Mouse (Mus musculus) erythroblast, embryonic 14.5 days (primary cell): ENCODE measurements around the gene Wnt3a. TPM values are rescaled to one million over a fixed set of nuclear protein-coding genes. Genes with fewer than 3 reads are reported as not detected.

ENCODE experiments used
- H3K27me3 ChIP-seq: 2 replicates; pipeline ENCODE4 v1.6.1; 2012; ENCODE audit warnings: inconsistent platforms; ENCODE audit not compliant: control insufficient read depth
- H3K36me3 ChIP-seq: 2 replicates; pipeline ENCODE4 v1.6.1; 2012; ENCODE audit warnings: mild to moderate bottlenecking, inconsistent platforms; ENCODE audit not compliant: control insufficient read depth
- H3K4me1 ChIP-seq: 2 replicates; pipeline ENCODE4 v1.6.1; 2012; ENCODE audit warnings: inconsistent platforms; ENCODE audit not compliant: control insufficient read depth
- H3K4me3 ChIP-seq: replicated peaks from 2 replicates; pipeline ENCODE3; 2012; ENCODE audit warnings: moderate library complexity, mild to moderate bottlenecking, inconsistent platforms
- H3K9me3 ChIP-seq: 2 replicates; pipeline ENCODE4 v1.6.1; 2012; ENCODE audit warnings: low read length, inconsistent platforms, mixed read lengths; ENCODE audit not compliant: control insufficient read depth
- GATA1 ChIP-seq: IDR thresholded peaks from 2 replicates; pipeline ENCODE4 v1.6.1; 2012; ENCODE audit warnings: low read length, inconsistent platforms, mixed read lengths
- TAL1 ChIP-seq: IDR thresholded peaks from 3 replicates; pipeline ENCODE4 v1.6.1; 2012; ENCODE audit warnings: low read length, inconsistent platforms, mixed read lengths
- polyA plus RNA-seq: library from polyadenylated mRNA; stranded (reverse); fragments of >175 nt; gene quantifications from 2 replicates; pipeline ENCODE4 v1.2.3, GENCODE M21; 2012

The Wnt3a gene
- polyA plus RNA-seq: 0.02 TPM in 1 of 2 replicates, not detected in the other

DNA sequence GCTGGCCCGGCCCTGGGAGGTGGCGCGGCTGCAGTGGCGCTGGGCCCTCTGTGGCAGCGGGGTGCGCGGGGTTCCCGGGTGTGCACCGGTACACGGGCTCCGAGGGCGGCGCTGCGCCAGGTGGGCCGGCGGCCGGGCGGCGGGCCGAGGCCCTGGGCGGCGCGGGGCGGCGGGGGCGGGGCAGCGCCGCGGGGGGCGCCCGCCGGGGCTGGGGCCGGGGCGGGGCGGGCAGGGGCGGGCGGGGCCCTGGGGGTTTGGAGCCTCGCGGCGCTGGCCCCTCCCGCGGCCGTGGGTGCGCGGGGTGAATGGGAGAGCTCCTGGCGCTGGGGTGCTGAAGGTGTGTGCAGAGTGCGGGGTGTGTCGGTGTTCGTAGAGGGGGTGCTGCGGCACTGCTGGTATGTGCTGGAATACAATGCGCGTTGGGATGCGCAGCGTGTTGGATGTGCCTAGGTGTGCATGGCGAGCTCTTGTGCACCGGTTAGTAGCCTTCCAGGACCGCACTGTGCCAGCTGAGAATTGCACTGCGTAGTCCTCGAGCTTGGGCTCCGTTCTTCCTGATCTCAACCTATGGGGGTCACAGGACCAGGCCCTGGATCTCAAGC is at the start of gene Wnt3a:
Gene Wnt3a, minus strand, starts transcription at position 51 of the 602 bp plus-strand sequence.
- H3K4me3 ChIP-seq: no peak within 1 kb of the TSS
- TF ChIP-seq TAL1 (no peak), GATA1 (no peak)
- no peaks in the 10 kb centered on the region for H3K36me3 ChIP-seq
- H3K4me1 ChIP-seq: peaks cover 2% of the 10 kb centered on the region; the same call in 1 of the 2 replicates
- peaks cover 92% of the 10 kb centered on the region for H3K27me3 ChIP-seq
- peaks cover 7% of the 10 kb centered on the region; the same call in 1 of the 2 replicates for H3K9me3 ChIP-seq

DNA sequence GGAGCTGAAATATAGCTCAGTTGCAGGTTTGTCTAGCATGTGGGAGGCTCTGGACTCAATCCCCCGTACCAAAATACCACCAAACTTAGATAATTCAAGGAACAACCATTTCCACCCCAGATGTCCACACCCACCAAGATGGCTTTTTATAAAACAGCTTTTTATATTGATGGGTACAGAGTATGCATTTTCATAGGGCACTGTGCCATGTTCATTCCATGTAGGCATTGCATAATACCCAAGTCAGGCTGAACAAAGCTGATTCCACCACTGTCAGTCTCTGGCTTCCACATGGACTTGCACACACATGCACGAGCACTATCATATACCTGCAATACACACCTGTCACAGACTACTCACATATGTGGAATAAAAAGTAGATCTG is 48.2 kb upstream of the Wnt3a start:
- no peaks in the 10 kb centered on the region for H3K4me1 ChIP-seq
- H3K36me3 ChIP-seq: no peaks in the 10 kb centered on the region
- no peaks in the 10 kb centered on the region for H3K9me3 ChIP-seq
- no peaks in the 10 kb centered on the region for H3K27me3 ChIP-seq
- no peak overlapping the region for H3K4me3 ChIP-seq
- TF ChIP-seq TAL1 (no peak), GATA1 (no peak)

DNA sequence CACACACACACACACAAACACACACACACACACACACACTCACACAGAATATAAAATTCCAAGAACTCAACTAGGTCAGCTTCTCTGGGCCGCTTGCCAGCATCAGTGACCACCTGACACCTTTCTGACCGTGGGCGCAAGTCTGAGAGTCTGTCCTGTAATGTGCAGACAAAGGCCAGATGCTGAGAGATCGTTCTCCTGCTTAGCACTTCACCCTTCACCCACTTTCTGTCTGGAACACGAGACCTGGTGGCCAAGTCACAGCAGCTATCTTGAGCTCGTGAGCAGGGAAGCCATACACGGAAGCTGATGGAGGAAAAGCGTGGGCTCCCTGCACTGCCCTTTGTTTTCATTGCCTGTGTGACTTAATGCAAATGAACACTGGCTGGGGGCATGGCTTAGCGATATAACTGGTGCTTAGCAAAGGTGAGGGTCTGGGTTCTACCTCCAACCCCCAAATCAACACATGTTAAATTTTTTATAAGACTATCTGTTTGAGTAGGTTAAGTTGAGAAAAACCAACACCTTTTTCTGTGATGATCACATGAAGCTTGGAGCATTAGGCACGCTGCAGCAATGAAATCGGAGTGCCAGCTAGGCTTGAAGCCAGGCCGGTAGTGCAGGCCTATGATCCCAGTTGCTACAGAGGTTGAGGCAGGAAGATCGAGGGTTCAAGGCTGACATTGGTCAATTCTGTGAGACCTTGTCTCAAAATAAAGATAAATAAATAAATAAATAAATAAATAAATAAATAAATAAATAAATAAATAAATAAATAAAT is 47.6 kb upstream of the Wnt3a start:
- no peak overlapping the region for H3K4me3 ChIP-seq
- no peaks in the 10 kb centered on the region for H3K9me3 ChIP-seq
- no peaks in the 10 kb centered on the region for H3K4me1 ChIP-seq
- H3K36me3 ChIP-seq: no peaks in the 10 kb centered on the region
- no peaks in the 10 kb centered on the region for H3K27me3 ChIP-seq
- TF ChIP-seq GATA1 (no peak), TAL1 (no peak)

DNA sequence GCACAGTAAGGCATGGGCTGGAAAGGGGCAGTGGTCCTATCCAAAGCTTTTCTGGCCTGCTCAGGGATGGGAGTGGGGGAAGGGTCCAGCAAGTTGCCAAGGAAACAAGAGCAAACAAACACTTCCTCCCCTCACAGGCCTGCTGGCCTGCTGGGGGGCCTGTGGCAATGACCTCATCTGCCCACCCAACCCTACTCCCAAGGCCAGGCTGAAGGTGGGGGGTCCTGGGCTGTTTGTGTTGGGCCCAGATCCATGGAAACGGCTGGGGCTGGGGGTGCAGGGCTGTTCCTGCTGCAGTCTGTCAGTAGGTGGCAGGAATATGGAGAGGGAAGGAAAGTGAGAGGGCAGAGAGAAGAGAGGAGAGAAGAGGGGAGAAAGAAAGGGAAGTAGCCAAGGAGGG is 45.8 kb upstream of the Wnt3a start:
- H3K27me3 ChIP-seq: no peaks in the 10 kb centered on the region
- no peaks in the 10 kb centered on the region for H3K36me3 ChIP-seq
- TF ChIP-seq TAL1: no peak
- no peak for TF ChIP-seq GATA1
- H3K4me1 ChIP-seq: no peaks in the 10 kb centered on the region
- H3K4me3 ChIP-seq: no peak overlapping the region
- H3K9me3 ChIP-seq: no peaks in the 10 kb centered on the region

DNA sequence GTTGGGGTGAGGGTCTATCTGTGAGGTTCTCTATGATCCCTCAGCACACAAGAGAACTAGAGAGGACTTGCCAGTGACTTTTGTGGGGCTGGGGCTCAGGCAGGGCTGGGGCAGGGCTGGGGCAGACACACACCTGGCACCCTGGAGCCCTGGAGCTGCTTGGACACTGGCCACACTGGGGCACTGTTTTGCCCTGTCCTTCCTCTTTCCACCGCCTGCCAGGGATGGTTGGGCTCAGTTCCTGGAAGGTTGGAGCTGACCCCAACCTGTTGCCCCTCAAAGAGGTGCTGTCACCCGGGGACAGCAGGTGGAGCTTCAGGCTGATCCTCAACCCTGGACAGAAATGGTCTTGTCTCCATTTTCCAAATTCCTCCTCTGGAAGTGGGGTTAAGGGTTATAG is 45.4 kb upstream of the Wnt3a start:
- H3K4me1 ChIP-seq: no peaks in the 10 kb centered on the region
- H3K4me3 ChIP-seq: no peak overlapping the region
- H3K27me3 ChIP-seq: no peaks in the 10 kb centered on the region
- H3K36me3 ChIP-seq: no peaks in the 10 kb centered on the region
- H3K9me3 ChIP-seq: no peaks in the 10 kb centered on the region
- TF ChIP-seq GATA1 (no peak), TAL1 (no peak)

DNA sequence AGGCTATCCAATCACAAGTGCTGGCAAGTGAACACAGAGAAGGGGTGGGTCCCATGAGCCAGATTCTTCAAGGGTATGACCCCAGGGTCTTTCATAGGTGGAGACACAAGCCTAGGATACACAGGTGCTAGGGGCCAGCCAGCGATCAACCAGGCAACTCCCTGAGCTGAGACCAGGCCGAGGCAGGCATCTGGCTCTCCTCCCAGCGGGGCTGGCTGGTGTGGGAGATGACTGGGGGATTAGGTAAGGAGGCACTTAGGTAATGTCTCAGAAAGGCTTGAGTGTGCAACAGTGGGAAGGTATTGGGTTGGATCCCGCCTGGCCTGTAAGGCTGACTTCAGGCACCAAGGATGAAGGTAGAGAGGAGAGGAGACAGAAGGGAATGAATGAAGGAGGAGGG is 44.6 kb upstream of the Wnt3a start:
- no peak for TF ChIP-seq GATA1
- no peak for TF ChIP-seq TAL1
- H3K27me3 ChIP-seq: no peaks in the 10 kb centered on the region
- H3K36me3 ChIP-seq: no peaks in the 10 kb centered on the region
- no peak overlapping the region for H3K4me3 ChIP-seq
- H3K4me1 ChIP-seq: no peaks in the 10 kb centered on the region
- H3K9me3 ChIP-seq: no peaks in the 10 kb centered on the region

DNA sequence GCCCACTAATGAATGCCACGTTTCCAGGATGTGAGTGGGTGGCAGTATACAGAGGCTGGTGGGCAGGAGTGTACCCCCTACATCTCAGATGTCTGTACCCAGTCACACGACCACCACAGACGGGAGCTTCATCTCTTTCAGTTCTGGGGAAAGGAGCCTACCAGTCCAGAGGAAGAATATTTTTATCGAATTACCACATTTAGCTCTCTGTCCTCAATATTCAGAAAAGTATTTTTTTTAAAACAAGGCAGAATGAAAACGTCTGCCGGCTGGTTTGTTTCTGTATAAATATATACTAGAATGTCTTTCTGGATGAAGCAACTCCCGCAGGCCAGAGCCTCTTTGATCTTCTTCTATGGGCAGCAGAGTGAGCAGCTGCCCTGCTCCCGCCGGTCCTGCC is 42.4 kb upstream of the Wnt3a start:
- Histone ChIP-seq H3K4me3 (no peak overlapping the region), H3K9me3 (no peaks in the 10 kb centered on the region), H3K36me3 (no peaks in the 10 kb centered on the region), H3K4me1 (no peaks in the 10 kb centered on the region), H3K27me3 (no peaks in the 10 kb centered on the region)
- TF ChIP-seq GATA1 (no peak), TAL1 (no peak)

DNA sequence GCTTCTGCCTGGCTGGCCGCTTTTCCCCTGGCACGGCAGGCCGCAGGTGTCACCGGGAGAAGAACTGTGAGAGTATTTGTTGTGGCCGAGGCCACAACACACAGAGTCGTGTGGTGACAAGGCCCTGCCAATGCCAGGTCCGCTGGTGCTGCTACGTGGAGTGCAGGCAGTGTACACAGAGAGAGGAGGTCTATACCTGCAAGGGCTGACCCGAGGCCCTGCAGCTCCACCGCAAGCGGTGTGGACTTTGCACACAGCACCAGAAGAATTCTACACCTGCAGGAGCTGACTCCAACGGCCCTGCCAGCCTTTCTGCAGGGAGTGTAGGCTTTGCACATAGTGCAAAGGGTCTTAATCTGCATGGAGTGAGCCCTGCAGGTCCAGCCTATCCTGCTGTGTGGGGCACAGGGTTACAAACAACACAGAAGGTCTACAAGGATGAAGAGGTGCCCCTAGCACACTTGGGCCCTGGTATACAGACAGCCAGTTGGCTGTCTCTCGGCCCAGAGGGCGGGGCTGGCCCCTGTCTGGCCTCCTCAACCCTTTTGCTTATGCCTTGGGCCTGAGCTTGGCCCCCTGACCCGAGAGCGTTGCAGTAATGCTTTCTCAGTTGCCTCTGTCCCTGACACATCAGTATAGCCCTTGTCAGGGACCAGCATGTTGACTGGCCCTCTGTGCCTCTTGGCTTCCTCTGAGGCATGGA is 40.8 kb upstream of the Wnt3a start:
- no peaks in the 10 kb centered on the region for H3K36me3 ChIP-seq
- H3K9me3 ChIP-seq: no peaks in the 10 kb centered on the region
- H3K4me3 ChIP-seq: no peak overlapping the region
- H3K27me3 ChIP-seq: no peaks in the 10 kb centered on the region; the same call in 1 of the 2 replicates
- no peaks in the 10 kb centered on the region for H3K4me1 ChIP-seq
- TF ChIP-seq TAL1 (no peak), GATA1 (no peak)

DNA sequence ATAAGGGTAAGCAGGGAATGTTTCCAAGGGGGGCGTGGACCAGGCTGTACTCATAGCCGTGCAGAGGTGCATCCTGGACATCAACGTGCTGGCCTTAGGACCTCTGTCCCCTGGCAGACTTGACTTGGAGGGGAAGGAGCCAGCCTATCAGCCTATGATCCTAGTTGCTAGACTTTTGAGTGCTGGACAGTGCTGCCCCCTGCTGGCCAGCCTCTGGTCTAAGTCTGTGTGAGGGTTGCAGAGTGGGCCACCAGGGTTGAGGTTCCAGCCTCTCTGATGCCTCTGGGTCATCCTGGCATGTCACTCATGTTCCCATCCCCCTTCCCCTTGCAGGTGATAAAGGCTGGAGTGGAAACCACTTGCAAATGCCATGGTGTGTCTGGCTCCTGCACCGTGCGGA is 40.0 kb upstream of the Wnt3a start:
- no peaks in the 10 kb centered on the region; the same call in 1 of the 2 replicates for H3K27me3 ChIP-seq
- H3K4me3 ChIP-seq: no peak overlapping the region
- no peaks in the 10 kb centered on the region for H3K4me1 ChIP-seq
- H3K9me3 ChIP-seq: no peaks in the 10 kb centered on the region
- TF ChIP-seq TAL1 (no peak), GATA1 (no peak)
- H3K36me3 ChIP-seq: no peaks in the 10 kb centered on the region

DNA sequence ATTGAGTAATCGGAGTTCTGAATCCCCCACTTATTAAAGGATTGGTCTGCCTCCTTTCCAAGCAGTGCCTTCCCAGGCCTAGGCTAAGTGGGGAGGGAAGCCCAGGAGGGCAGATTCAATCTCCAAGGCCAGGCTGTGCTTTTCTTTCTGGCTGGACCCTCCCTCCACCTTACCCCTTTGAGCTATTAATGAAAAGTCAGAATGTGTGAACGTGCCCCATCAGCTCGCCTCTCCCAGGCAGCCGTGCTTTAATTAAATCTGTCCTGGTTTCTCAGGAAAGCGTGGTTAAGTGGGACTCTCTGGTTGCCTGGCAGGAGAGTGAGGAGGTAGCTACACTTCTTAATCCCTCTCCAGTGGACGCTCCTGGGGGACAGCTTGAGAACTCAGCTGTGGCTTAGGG is 39.1 kb upstream of the Wnt3a start:
- no peaks in the 10 kb centered on the region for H3K9me3 ChIP-seq
- H3K4me3 ChIP-seq: no peak overlapping the region
- no peaks in the 10 kb centered on the region; the same call in 1 of the 2 replicates for H3K27me3 ChIP-seq
- H3K4me1 ChIP-seq: no peaks in the 10 kb centered on the region
- H3K36me3 ChIP-seq: no peaks in the 10 kb centered on the region
- TF ChIP-seq TAL1 (no peak), GATA1 (no peak)
